Mouse (Mus musculus): ENCODE results near the gene Kif18a.

GRCm38 (mm10) chr2:109273098-109273497 lies 7.4 kb upstream of the Kif18a start:
- TF ChIP-seq GATA1 (IDR thresholded peaks at IDR 0.05; ENCODE audit: borderline replicate concordance, low read length) (no peak), FLI1 (IDR thresholded peaks at IDR 0.05; ENCODE audit: low read length) (no peak)
